Mouse (Mus musculus) brain, embryonic 14.5 days (tissue): Measurements from ENCODE around the gene Olfr1183. TPM values are rescaled to one million over a fixed set of nuclear protein-coding genes. Genes with fewer than 3 reads are reported as not detected.
"Not testable (repeated sequence)": the region's sequence is repeated elsewhere in the genome, so short reads cannot be mapped to it uniquely, and the experiment has no call there.

Experiments used
- DNase-seq: peaks from one replicate; pipeline ENCODE4 v3.0.0-alpha.2; 2011; ENCODE audit warnings: low read depth
- CTCF ChIP-seq: fragments of 200-500 bp; IDR thresholded peaks from 2 replicates; pipeline ENCODE4 v1.5.1; 2012; ENCODE audit warnings: inconsistent platforms, mild to moderate bottlenecking, moderate library complexity, borderline replicate concordance; ENCODE audit not compliant: insufficient read depth, insufficient read length; ENCODE audit errors: extremely low read depth
- POLR2A ChIP-seq: fragments of 200-500 bp; IDR thresholded peaks from 2 replicates; pipeline ENCODE4 v1.6.1; 2012; ENCODE audit warnings: mild to moderate bottlenecking, inconsistent platforms, borderline replicate concordance; ENCODE audit not compliant: poor library complexity, insufficient read depth, insufficient read length, severe bottlenecking; ENCODE audit errors: extremely low read depth
- polyA plus RNA-seq: library from polyadenylated mRNA; depleted of rRNA; stranded (reverse); fragments of >200 nt; gene quantifications from 2 replicates; pipeline ENCODE4 v1.2.3, GENCODE M21; 2012; rRNA removed

The Olfr1183 gene
- not detected in 2 replicates for polyA plus RNA-seq

GRCm38 (mm10) chr2:88454567-88454966 lies at the start of gene Olfr1183:
Olfr1183 (plus strand) TSS chr2:88454867.
- DNase-seq: not testable (repeated sequence)

- TF ChIP-seq CTCF: no peak
- TF ChIP-seq POLR2A: no peak
- DNase-seq: no peak
Measured at GRCm38 (mm10) chr2:88406353-88406752, 48.3 kb upstream of the Olfr1183 start, which contains the start of gene Olfr1179. Olfr1179 (minus strand) TSS chr2:88406453.

- DNase-seq: no peak
- TF ChIP-seq CTCF (no peak), POLR2A (no peak)
Measured at GRCm38 (mm10) chr2:88419051-88419450, 35.6 kb upstream of the Olfr1183 start, which contains the start of gene Olfr1180. Olfr1180 (minus strand) TSS chr2:88419151.

- TF ChIP-seq POLR2A: no peak
- no peak for TF ChIP-seq CTCF
- DNase-seq: no peak
Measured at GRCm38 (mm10) chr2:88426071-88426470, 28.6 kb upstream of the Olfr1183 start, which contains the start of gene Olfr1181. Olfr1181 (minus strand) TSS chr2:88426171.

GRCm38 (mm10) chr2:88449031-88449430 lies 5.6 kb upstream of the Olfr1183 start, which contains the start of gene Gm13757:
Gm13757 (minus strand) TSS chr2:88449131.
- no peak for DNase-seq
- TF ChIP-seq CTCF (no peak), POLR2A (no peak)

GRCm38 (mm10) chr2:88483298-88483697 lies 28.6 kb downstream of the Olfr1183 start, which contains the start of gene Olfr1184:
Olfr1184 (plus strand) TSS chr2:88483598.
- TF ChIP-seq POLR2A (no peak), CTCF (no peak)

GRCm38 (mm10) chr2:88493020-88493419 lies 38.4 kb downstream of the Olfr1183 start, which contains the start of gene Olfr1185-ps1:
Olfr1185-ps1 (plus strand) TSS chr2:88493320.
- TF ChIP-seq POLR2A: no peak
- TF ChIP-seq CTCF: no peak
- DNase-seq: no peak

More at GRCm38 (mm10) chr2:88483298-88483697, 28.6 kb downstream of the Olfr1183 start, which contains the start of gene Olfr1184:
- no peak for DNase-seq

- DNase-seq: no peak
- TF ChIP-seq POLR2A (no peak), CTCF (no peak)
Measured at GRCm38 (mm10) chr2:88518251-88518650, 63.6 kb downstream of the Olfr1183 start, which contains the start of gene Olfr1186. Olfr1186 (plus strand) TSS chr2:88518551.

Other genes starting within 250 kb of the Olfr1183 start
- not detected in 2 replicates for gene Olfr1170, start 226.5 kb upstream of the Olfr1183 start, polyA plus RNA-seq
- not detected in 2 replicates for gene Olfr1173, start 175.0 kb upstream of the Olfr1183 start, polyA plus RNA-seq
- gene Olfr1174-ps, start 139.7 kb upstream of the Olfr1183 start, polyA plus RNA-seq: not detected in 2 replicates
- not detected in 2 replicates for gene Olfr1175-ps, start 127.7 kb upstream of the Olfr1183 start, polyA plus RNA-seq
- not detected in 2 replicates for gene Olfr1176, start 118.1 kb upstream of the Olfr1183 start, polyA plus RNA-seq
- not detected in 2 replicates for gene Olfr1177-ps, start 108.4 kb upstream of the Olfr1183 start, polyA plus RNA-seq
- gene Olfr1178, start 67.8 kb upstream of the Olfr1183 start, polyA plus RNA-seq: not detected in 2 replicates
- not detected in 2 replicates for gene Olfr1179, start 48.4 kb upstream of the Olfr1183 start, polyA plus RNA-seq
- not detected in 2 replicates for gene Olfr1180, start 35.7 kb upstream of the Olfr1183 start, polyA plus RNA-seq
- gene Olfr1181, start 28.7 kb upstream of the Olfr1183 start, polyA plus RNA-seq: not detected in 2 replicates
- not detected in 2 replicates for gene Gm13757, start 5.7 kb upstream of the Olfr1183 start, polyA plus RNA-seq
- gene Olfr1184, start 28.7 kb downstream of the Olfr1183 start, polyA plus RNA-seq: not detected in 2 replicates
- not detected in 2 replicates for gene Olfr1185-ps1, start 38.5 kb downstream of the Olfr1183 start, polyA plus RNA-seq
- not detected in 2 replicates for gene Olfr1186, start 63.7 kb downstream of the Olfr1183 start, polyA plus RNA-seq
- gene Olfr1188, start 102.1 kb downstream of the Olfr1183 start, polyA plus RNA-seq: not detected in 2 replicates
- not detected in 2 replicates for gene Olfr1189, start 131.6 kb downstream of the Olfr1183 start, polyA plus RNA-seq
- not detected in 2 replicates for gene Olfr1191-ps1, start 185.7 kb downstream of the Olfr1183 start, polyA plus RNA-seq
- gene Olfr1192-ps1, start 193.6 kb downstream of the Olfr1183 start, polyA plus RNA-seq: not detected in 2 replicates
- not detected in 2 replicates for gene Olfr1193, start 220.8 kb downstream of the Olfr1183 start, polyA plus RNA-seq
- not detected in 2 replicates for gene Olfr1195, start 234.3 kb downstream of the Olfr1183 start, polyA plus RNA-seq
- gene Olfr1196, start 249.7 kb downstream of the Olfr1183 start, polyA plus RNA-seq: not detected in 2 replicates